Mouse (Mus musculus) forebrain, embryonic 15.5 days (tissue): ENCODE measurements around the gene Zfp239. TPM values are rescaled to one million over a fixed set of nuclear protein-coding genes. Genes with fewer than 3 reads are reported as not detected.

ENCODE experiments used
- ATAC-seq: fragments of 200-750 bp; cut with Nextera tagmentation; replicated peaks from 2 replicates; pipeline ENCODE4 v1.8.0; 2017; ENCODE audit warnings: mild to moderate bottlenecking, moderate TSS enrichment, moderate library complexity
- H3K27ac ChIP-seq: fragments of 300-500 bp; sonication (generic); replicated peaks from 2 replicates; pipeline ENCODE4 v1.5.1; 2015; ENCODE audit warnings: mild to moderate bottlenecking, inconsistent platforms
- H3K27me3 ChIP-seq: fragments of 300-500 bp; sonication (generic); 2 replicates; pipeline ENCODE4 v1.6.1; 2015; ENCODE audit warnings: inconsistent platforms
- H3K36me3 ChIP-seq: fragments of 300-500 bp; sonication (generic); 2 replicates; pipeline ENCODE4 v1.6.1; 2015; ENCODE audit warnings: mild to moderate bottlenecking, inconsistent platforms
- H3K4me1 ChIP-seq: fragments of 300-500 bp; sonication (generic); 2 replicates; pipeline ENCODE4 v1.6.1; 2015; ENCODE audit warnings: inconsistent platforms
- H3K4me2 ChIP-seq: fragments of 300-500 bp; sonication (generic); replicated peaks from 2 replicates; pipeline ENCODE4 v1.6.1; 2015; ENCODE audit warnings: mild to moderate bottlenecking, inconsistent platforms
- H3K4me3 ChIP-seq: fragments of 300-500 bp; sonication (generic); 2 replicates; pipeline ENCODE4 v1.5.1; 2015; ENCODE audit warnings: mild to moderate bottlenecking, inconsistent platforms
- H3K9ac ChIP-seq: fragments of 300-500 bp; sonication (generic); replicated peaks from 2 replicates; pipeline ENCODE4 v1.6.1; 2015; ENCODE audit warnings: mild to moderate bottlenecking, inconsistent platforms
- H3K9me3 ChIP-seq: fragments of 300-500 bp; sonication (generic); 2 replicates; pipeline ENCODE4 v1.6.1; 2016; ENCODE audit warnings: inconsistent platforms
- WGBS: fragments of 180-500 bp; shearing (Covaris S2); methylation state at CpG from one replicate; pipeline ENCODE4 v1.1.7; 2015; ENCODE audit warnings: mixed read lengths; 5-methylcytosine and 5-hydroxymethylcytosine counted together
- polyA plus RNA-seq: library from polyadenylated mRNA; unstranded; fragments of >200 nt; fragmentation: Nextera tagmentation; extraction: Ambion mirVana; gene quantifications from 2 replicates; pipeline ENCODE4 v1.2.1, GENCODE M21; 2015

The Zfp239 gene
- polyA plus RNA-seq, 1 experiment from 2014 or later = 16.2 TPM

DNA sequence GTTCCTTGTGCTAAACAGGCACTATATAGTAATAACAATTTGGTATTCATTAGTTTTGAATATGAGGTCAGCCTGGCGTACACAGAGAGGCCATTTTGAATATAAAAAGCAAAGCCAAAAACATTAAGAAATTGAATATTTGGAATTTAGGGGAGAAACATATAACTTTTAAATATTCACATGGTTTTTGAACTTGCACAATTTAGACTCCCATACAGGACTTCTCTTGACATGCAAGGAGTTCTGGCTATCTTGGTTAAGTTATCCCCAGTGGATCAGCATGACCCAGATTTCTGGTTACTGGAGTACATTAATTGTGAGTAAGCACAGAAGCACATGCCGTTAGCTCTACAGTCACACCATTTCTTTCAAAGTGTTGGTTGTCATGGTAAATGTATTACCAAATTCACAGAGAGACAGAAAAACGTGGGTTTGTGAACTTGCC is 18.5 kb downstream of the Zfp239 start:
- peak overlapping the region; percentile 69 for H3K4me3 ChIP-seq
- no peaks in the 10 kb centered on the region for H3K27me3 ChIP-seq
- H3K4me2 ChIP-seq = peak overlapping the region; percentile 64
- 35% methylated on average over 3 of the region's 3 CpGs for WGBS
- H3K4me1 ChIP-seq = peaks cover 10% of the 10 kb centered on the region
- H3K36me3 ChIP-seq = no peaks in the 10 kb centered on the region
- no peaks in the 10 kb centered on the region for H3K9me3 ChIP-seq
- peak overlapping the region; percentile 70 for H3K9ac ChIP-seq
- peak overlapping the region; percentile 99 for H3K27ac ChIP-seq
- no peak for ATAC-seq

DNA sequence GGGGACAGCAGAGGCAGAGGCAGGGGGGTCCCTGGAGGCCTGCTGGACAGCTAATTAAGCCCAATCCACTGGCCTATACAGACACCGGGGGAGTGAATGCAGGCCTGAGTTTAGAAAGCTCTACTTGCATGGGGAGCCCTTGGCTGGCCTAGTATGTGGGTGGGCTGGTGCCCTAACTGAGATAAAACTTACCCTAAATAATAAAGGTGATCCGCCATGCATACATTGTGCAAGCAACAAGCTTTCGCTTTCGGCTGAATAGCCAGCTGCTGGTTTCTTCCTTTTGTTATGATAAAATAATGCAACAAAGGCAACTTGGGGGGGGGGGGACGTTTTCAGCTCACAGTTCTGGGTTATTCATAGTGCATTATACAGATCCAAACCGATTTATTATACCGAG is 19.3 kb downstream of the Zfp239 start:
- Histone ChIP-seq H3K9me3 (no peaks in the 10 kb centered on the region), H3K4me1 (peaks cover 10% of the 10 kb centered on the region), H3K4me3 (no peak overlapping the region), H3K9ac (no peak overlapping the region), H3K27me3 (no peaks in the 10 kb centered on the region), H3K36me3 (no peaks in the 10 kb centered on the region), H3K27ac (no peak overlapping the region), H3K4me2 (no peak overlapping the region)
- no peak for ATAC-seq
- WGBS = 43% methylated on average over 7 of the region's 7 CpGs

DNA sequence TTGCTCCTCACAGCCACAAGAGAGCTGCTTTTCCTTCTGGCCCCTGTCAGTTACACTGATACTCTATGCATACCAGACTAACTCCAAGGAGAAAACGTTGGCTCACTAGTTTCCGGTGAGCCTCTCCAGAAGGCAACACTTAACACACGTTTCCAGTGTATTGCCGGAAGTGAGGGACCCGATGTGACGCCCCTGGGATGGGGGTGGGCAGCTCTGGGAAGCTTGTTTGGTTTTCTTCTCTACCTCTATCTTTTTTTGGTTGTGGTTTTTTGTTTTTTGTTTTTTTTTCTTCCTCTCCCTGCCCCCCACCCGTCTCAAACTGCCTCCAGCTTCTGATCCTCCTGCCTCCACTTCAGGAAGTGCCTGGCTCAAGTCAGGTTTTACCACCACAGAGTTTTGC is 20.1 kb downstream of the Zfp239 start:
- Histone ChIP-seq H3K36me3 (no peaks in the 10 kb centered on the region), H3K4me3 (no peak overlapping the region), H3K27ac (no peak overlapping the region), H3K9me3 (no peaks in the 10 kb centered on the region), H3K27me3 (no peaks in the 10 kb centered on the region), H3K4me1 (peaks cover 10% of the 10 kb centered on the region), H3K9ac (no peak overlapping the region), H3K4me2 (no peak overlapping the region)
- 83% methylated on average over 7 of the region's 7 CpGs for WGBS
- no peak for ATAC-seq

DNA sequence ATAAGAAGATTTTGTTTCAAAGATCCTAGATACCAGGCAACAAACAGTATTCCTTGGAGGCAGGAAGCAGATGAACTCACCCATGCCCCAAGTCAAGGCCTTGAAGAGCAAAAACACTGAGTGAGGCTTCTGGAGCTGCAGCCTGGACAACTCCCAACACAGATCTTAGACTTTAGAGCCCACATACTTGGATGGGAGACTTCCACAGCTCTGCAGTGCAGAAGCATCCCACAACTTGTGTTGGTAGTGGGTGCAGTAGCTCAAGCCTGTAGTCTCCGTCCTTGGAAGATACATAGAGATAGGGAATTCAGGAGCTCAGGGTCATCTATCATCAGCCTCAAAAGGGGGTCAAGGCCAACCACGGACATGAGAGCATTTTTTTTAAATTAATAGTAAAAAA is 24.0 kb downstream of the Zfp239 start:
- no peaks in the 10 kb centered on the region for H3K9me3 ChIP-seq
- H3K27me3 ChIP-seq = no peaks in the 10 kb centered on the region
- WGBS = 92% methylated on average over 2 of the region's 2 CpGs
- no peak overlapping the region for H3K4me2 ChIP-seq
- no peaks in the 10 kb centered on the region for H3K4me1 ChIP-seq
- no peak overlapping the region for H3K27ac ChIP-seq
- H3K36me3 ChIP-seq = no peaks in the 10 kb centered on the region
- H3K4me3 ChIP-seq = no peak overlapping the region
- no peak overlapping the region for H3K9ac ChIP-seq
- ATAC-seq = no peak

DNA sequence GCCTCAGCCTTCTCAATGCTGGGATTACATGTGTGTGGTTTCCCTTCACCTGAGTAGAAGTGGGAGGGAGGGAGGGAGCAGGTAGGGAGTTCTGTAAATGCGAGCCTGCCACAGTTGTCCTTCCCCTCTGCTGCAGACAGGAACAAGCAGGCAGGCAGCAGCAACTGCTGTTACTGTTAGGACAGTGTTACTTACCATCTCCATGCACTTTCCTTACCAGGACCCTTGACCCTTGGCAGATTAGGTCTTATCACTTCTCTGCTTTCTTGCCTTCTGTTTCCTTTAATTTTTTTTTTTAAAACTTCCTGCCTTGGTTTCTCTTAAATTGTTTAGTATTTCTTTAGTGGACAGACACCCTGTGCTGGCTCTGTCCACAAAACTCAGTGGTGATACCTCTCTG is 26.1 kb downstream of the Zfp239 start:
- no peak overlapping the region for H3K27ac ChIP-seq
- no peak for ATAC-seq
- whole genome bisulfite sequencing = 79% methylated on average over 1 of the region's 1 CpGs

DNA sequence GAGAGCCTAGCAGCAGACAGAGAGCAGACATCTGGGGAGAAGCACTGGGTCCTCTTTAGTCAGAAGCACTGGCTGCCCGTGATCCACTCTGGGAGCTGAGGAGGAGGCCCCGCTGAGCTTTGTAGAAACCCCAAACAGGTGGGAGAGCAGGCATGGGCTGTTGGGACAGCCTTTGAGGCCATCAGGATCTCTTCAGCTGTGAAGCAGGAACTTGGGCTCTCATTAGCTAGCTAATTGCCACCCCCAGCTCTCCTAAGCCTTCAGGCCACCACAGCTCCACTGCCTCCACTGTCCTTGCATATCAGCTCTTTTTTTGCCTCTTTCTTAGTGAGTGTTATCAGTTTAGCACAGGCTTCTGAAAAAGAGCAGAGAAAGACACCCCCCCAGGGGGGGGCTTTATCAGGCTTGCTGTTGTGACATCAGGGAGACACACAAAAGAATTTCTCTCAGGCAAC is 26.8 kb downstream of the Zfp239 start:
- H3K4me1 ChIP-seq = no peaks in the 10 kb centered on the region
- no peaks in the 10 kb centered on the region for H3K27me3 ChIP-seq
- no peak overlapping the region for H3K27ac ChIP-seq
- no peaks in the 10 kb centered on the region for H3K9me3 ChIP-seq
- no peak overlapping the region for H3K4me2 ChIP-seq
- WGBS = 43% methylated on average over 2 of the region's 2 CpGs
- ATAC-seq = no peak
- no peaks in the 10 kb centered on the region for H3K36me3 ChIP-seq
- H3K9ac ChIP-seq = no peak overlapping the region
- no peak overlapping the region for H3K4me3 ChIP-seq

More for the DNA sequence above, 26.1 kb downstream of the Zfp239 start:
- no peaks in the 10 kb centered on the region for H3K9me3 ChIP-seq
- H3K4me3 ChIP-seq = no peak overlapping the region
- no peak overlapping the region for H3K9ac ChIP-seq
- no peaks in the 10 kb centered on the region for H3K27me3 ChIP-seq
- H3K4me2 ChIP-seq = no peak overlapping the region
- H3K4me1 ChIP-seq = no peaks in the 10 kb centered on the region
- no peaks in the 10 kb centered on the region for H3K36me3 ChIP-seq

DNA sequence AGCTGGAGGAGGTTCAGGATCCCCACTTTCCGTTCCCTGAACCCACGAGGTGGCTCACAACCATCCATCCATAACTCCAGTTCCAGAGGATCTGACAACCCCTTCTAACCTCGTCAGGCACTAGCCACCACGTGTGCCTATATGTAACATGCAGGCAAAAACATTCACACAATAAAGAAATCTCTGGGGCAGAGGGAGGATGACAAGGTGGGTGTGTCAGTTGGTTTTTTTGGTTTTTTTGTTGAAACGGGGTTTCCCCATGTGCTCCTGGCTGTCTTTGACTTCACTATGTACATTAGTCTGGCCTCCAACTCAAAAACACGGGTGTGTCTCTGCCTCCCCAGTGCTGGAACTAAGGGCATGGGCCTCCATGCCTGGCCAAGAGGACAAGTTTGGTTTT is 28.4 kb downstream of the Zfp239 start:
- Histone ChIP-seq H3K4me2 (no peak overlapping the region), H3K4me1 (no peaks in the 10 kb centered on the region), H3K9ac (no peak overlapping the region), H3K4me3 (no peak overlapping the region), H3K27me3 (no peaks in the 10 kb centered on the region), H3K9me3 (no peaks in the 10 kb centered on the region), H3K36me3 (no peaks in the 10 kb centered on the region), H3K27ac (no peak overlapping the region)
- no peak for ATAC-seq
- WGBS = 87% methylated on average over 6 of the region's 6 CpGs

DNA sequence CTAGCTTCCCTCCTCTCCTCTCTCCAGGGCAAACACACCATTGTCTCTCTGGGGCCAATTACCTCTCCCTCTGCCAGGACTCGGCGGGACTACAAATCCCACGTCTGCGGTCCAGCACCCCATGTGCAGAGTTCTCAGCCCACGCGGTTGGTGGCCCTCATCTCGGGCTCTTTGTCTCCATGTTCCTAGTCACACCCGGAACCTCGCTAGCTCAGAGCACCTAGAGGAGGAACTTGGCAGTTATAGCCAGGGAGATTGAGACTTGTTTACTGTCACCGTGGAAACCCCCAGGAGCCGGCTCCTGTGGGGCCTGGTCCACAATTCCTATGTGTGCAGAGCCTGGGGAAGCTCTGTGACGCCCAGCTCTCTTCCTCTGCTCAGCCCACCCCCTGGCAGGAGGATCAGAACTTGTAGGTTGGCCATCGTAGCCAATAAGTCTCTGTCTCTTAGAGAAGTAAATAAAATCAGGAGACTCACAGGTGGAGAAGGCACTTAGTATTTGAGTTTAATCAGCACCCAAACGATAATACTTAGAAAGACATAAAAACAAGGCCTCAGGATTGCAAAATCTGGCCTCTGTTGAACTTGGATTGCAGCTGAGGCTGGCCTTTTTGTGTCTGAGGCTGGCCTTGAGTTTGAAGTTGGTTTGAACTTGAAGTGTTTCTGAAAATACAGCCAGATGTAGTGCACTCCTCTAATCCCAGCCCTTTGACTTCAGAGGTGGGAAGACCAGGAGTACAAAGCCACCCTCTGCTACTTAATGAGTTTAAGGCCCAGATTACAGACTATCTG is 29.7 kb downstream of the Zfp239 start:
- 67% methylated on average over 14 of the region's 14 CpGs for WGBS
- no peak for ATAC-seq

DNA sequence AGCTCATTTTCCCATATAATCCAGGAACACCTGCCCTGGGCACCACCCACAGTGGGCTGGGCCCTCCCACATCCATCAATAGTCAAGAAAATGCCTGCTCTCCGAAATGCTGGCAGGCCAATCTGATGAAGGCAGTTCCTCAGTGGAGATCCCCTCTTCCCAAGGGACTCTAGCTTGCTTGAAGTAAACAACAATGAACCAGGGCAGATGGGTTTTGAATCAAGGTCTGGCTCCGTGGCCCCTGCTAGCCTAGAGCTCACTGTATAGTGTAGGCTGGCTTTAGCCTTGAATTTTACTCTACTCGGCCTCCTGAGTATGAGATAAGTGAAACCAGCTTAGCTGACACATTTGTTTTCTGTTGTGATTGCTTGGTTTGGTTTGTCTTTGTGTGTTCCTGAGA is 30.5 kb downstream of the Zfp239 start:
- no peaks in the 10 kb centered on the region for H3K36me3 ChIP-seq
- WGBS = 67% methylated on average over 3 of the region's 3 CpGs
- no peak for ATAC-seq

More for the DNA sequence above, 29.7 kb downstream of the Zfp239 start:
- Histone ChIP-seq H3K4me1 (no peaks in the 10 kb centered on the region), H3K27ac (no peak overlapping the region), H3K9ac (no peak overlapping the region), H3K4me2 (no peak overlapping the region), H3K36me3 (no peaks in the 10 kb centered on the region), H3K9me3 (no peaks in the 10 kb centered on the region), H3K4me3 (no peak overlapping the region), H3K27me3 (no peaks in the 10 kb centered on the region)

GRCm38 (mm10) chr6:117893435-117893834 is 31.5 kb downstream of the Zfp239 start:
- Histone ChIP-seq H3K4me3 (no peak overlapping the region), H3K4me2 (no peak overlapping the region), H3K27me3 (no peaks in the 10 kb centered on the region), H3K27ac (no peak overlapping the region), H3K36me3 (no peaks in the 10 kb centered on the region), H3K9me3 (no peaks in the 10 kb centered on the region), H3K9ac (no peak overlapping the region), H3K4me1 (no peaks in the 10 kb centered on the region)
- 93% methylated on average over 2 of the region's 2 CpGs for WGBS
- ATAC-seq = no peak

More for the DNA sequence above, 30.5 kb downstream of the Zfp239 start:
- Histone ChIP-seq H3K4me3 (no peak overlapping the region), H3K27me3 (no peaks in the 10 kb centered on the region), H3K4me2 (no peak overlapping the region), H3K27ac (no peak overlapping the region), H3K4me1 (no peaks in the 10 kb centered on the region), H3K9ac (no peak overlapping the region), H3K9me3 (no peaks in the 10 kb centered on the region)

- Histone ChIP-seq H3K27me3 (no peaks in the 10 kb centered on the region), H3K36me3 (no peaks in the 10 kb centered on the region), H3K9ac (no peak overlapping the region), H3K4me2 (no peak overlapping the region), H3K4me1 (no peaks in the 10 kb centered on the region), H3K9me3 (no peaks in the 10 kb centered on the region), H3K4me3 (no peak overlapping the region), H3K27ac (no peak overlapping the region)
- no peak for ATAC-seq
- WGBS = 87% methylated on average over 5 of the region's 5 CpGs
Observed at GRCm38 (mm10) chr6:117897800-117898199, 35.9 kb downstream of the Zfp239 start.

- no peak within 1 kb of the TSS for H3K4me2 ChIP-seq
- no peak within 1 kb of the TSS for H3K4me3 ChIP-seq
- H3K27me3 ChIP-seq = no peaks in the 10 kb centered on the region
- WGBS = 82% methylated on average over 17 of the region's 17 CpGs
- no peaks in the 10 kb centered on the region for H3K9me3 ChIP-seq
- peaks cover 3% of the 10 kb centered on the region for H3K4me1 ChIP-seq
- H3K9ac ChIP-seq = no peak within 1 kb of the TSS
- no peak for ATAC-seq
- H3K27ac ChIP-seq = no peak within 1 kb of the TSS
- no peaks in the 10 kb centered on the region for H3K36me3 ChIP-seq
Observed at GRCm38 (mm10) chr6:117900126-117901080, 38.5 kb downstream of the Zfp239 start, which contains the start of gene Hnrnpf. Gene Hnrnpf (plus strand): TSS chr6:117900324.
